Mouse (Mus musculus) monocyte, adult 5-6 weeks (primary cell): ENCODE data around the gene Ppp1r21. TPM values are rescaled to one million over a fixed set of nuclear protein-coding genes. Genes with fewer than 3 reads are reported as not detected.

Experiments
- ATAC-seq: fragments of 153-309, 156-312 bp; replicated peaks from 2 replicates; pipeline ENCODE4 v1.8.0; 2017; ENCODE audit warnings: mild to moderate bottlenecking; ENCODE audit not compliant: low TSS enrichment, insufficient number of reproducible peaks, severe bottlenecking, poor library complexity, low FRiP score
- total RNA-seq: library from RNA; stranded (forward); fragments of 200-1000, 200-491, 200-594 nt; gene quantifications from 3 replicates; pipeline ENCODE4 v1.2.3, GENCODE M21; 2017

Ppp1r21 gene
- total RNA-seq, 1 experiment from 2014 or later, result 60.6 TPM

DNA sequence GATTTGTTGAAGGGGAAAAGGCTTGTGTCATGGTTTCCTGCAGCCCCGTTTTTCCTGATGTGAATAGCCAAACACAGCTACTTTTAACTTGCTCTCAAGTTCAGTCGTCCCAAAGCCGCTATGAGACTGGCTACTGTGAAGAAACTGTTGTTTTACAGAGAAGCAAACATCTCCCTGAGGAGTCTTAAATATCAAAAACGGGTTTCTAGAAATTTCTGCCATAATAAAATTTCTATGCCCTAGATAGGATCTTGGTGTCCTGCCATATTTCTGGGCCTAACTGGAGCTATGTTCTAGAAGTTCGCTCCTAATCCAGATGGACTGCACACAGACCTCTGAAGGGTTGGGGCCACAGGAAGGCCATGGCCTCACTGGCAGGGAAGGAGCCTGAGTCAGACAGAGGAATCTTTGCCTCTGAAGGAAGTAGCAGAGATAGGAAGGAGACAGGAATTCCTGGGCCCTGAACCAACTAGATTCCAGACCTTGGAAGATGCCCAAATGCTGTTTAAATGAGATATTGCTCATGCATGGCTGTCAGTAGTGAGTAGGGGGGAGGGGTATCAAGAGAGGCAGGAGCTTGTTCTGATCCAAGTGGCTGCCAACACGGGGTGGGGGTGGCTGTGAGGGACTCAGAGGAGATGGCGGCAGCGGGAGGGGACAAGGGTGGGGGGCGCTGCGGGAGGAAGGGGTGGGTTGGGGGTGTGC lies 98.9 kb downstream of the Ppp1r21 start:
- ATAC-seq, result no peak

DNA sequence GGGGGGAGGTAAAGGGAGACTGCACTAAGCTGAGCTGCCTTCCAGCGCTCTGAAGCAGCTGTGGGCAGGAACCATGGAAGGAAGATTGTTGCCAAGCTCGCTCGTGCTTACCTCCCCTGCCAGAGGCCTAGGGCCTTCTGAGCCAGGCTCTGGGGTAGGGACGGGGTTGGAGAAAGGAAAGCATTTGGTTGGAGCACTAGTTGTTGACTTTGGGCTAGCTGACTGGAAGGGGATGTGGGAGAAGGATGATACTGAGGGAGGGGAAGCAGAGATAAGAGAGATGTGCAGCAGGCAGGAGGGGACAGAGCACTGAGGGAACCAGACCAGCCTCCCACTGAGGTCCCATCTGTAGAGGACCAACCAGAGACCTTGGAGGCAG lies 99.5 kb downstream of the Ppp1r21 start:
- ATAC-seq, result no peak

DNA sequence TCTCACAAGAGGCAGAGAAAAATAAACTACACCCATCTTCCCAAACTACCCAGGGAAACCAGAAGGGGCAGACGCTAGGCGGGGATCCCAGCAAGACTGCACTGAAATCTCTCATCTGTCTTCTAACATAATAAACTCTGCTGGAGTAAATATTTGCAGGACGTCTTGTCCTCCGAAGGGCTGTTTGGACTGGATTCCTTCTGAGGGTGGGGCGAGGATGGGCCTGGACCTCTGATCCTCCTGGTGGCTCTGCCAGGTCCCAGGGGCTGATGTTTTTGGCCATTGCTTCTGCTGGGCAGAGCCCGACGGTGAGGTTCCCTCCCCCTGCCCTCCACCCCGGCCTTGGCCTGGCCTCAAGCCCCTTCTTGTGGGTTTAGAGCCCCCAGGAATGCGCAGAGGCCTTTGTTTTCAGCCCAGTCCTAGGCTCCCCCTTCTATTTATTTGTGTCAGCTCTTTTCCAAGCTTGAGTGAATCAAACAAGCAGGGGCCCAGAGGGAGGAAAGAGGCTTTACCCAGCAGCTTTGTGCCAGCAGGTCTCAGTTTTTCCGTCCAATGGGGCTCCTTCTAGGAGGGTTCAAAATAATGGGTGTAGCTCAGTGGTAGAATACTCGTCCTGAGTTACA lies 100.1 kb downstream of the Ppp1r21 start:
- no peak for ATAC-seq

DNA sequence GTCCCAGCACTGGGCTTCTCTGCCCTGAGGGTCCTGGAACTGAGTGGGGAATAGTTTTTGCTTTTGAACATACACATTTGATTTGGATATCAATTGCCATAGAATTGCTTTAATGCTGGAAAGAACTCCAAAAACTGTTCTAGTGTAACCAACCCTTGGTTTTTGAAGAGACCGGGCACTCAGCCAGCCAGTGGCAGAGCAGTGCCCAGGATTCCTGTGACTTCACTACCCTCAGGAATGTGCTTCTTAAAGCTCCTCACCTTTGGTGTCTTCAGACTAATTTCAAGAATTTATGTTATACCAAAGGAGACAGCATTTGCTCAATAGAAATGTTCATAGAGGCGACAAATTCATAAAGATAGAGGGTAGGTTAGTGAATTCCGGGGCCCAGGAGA lies 100.6 kb downstream of the Ppp1r21 start:
- no peak for ATAC-seq

DNA sequence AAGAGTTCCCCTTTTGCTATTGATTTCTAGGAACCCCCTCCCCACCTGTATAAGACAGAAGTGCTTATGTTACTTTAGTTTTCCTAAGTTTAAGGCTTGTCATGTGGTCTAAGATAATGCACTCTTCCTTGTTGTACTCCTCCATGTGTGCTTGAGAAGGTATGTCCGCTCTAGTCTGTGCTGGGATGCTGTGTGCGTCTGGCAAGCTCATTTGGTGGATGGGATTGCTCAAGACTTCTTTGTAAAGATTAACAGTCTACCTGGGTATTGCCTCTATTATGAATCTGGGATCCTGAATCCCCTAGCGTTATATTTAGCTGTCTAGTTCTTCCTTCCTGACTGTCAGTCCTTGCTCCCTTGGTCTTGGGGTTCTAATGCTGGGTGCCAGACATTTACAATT lies 102.7 kb downstream of the Ppp1r21 start:
- no peak for ATAC-seq

DNA sequence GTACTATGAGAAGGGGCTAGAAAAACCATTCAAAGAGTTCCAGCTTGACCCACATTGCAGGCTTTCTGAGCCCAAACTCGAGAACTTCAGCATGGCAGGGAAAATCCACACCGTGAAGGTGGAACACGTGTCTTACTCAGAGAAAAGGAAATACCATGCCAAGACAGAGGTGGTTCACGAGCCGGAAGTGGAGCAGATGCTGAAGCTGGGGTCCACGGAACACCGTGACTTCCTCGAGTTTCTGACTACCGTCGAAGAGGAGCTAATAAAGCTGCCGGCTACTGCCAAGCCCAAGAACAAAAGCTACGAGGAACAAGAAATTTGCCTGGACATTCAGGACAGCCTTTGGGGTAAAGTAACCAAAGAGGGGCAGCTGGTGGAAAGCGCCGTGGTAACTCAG lies 106.2 kb downstream of the Ppp1r21 start:
- no peak for ATAC-seq

DNA sequence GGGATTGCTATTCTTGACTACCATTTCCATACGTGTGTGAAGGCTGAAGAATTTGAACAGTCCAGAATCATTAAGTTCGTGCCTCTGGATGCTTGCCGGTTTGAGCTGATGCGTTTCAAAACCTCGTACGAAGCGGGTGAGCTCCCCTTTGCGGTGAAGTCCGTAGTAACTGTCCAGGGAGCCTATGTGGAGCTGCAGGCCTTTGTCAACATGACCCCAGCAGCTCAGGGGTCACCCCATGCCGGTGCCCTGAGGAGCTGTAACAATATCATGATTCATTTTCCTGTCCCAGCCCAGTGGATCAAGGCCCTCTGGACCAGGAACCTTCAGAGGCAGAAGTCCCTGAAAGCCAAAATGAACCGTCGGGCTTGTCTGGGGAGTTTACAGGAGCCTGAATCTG lies 106.7 kb downstream of the Ppp1r21 start:
- ATAC-seq, result no peak

Other genes starting within 250 kb of the Ppp1r21 start
- 79.1 to 92.7 TPM (median 88.6 TPM) in 3 replicates for gene Foxn2, start 89.4 kb upstream of the Ppp1r21 start, total RNA-seq
- not detected in 3 replicates for gene Ston1, start 67.6 kb downstream of the Ppp1r21 start, total RNA-seq
- 2.0 to 2.5 TPM in 2 of 3 replicates, not detected in the other for gene Gtf2a1l, start 138.5 kb downstream of the Ppp1r21 start, total RNA-seq